Comparison of ENCODE assay signal across 25 mouse cellular contexts in genomic region chr19:42876563-42876962, GRCm38 (mm10).
DNase-seq lines count a peak whose midpoint lies in the region; ATAC-seq and TF ChIP-seq lines count a peak whose summit lies in the region.
"Had no signal": no experiment of that assay in that cellular context is flagged by ENCODE, and none has a peak within 500 bp of the region (broad histone marks: within the 10 kb centered on the region; RNA-seq: fewer than 3 reads in every experiment).

No protein-coding gene starts in this region.

- no peak for TF ChIP-seq EP300 in stomach, postnatal 0 days (optimal IDR thresholded peaks at IDR 0.05)

- H3K9me3 ChIP-seq in stomach, embryonic 15.5 days: no peaks in the 10 kb centered on the region
- no peaks in the 10 kb centered on the region for H3K9me3 ChIP-seq in stomach, postnatal 0 days (ENCODE audit: control insufficient read depth, low read length)
- H3K9me3 ChIP-seq: embryonic facial prominence, embryonic 13.5 days; embryonic facial prominence, embryonic 15.5 days; forebrain, embryonic 10.5 days; forebrain, embryonic 12.5 days; G1E had no signal

- H3K36me3 ChIP-seq in stomach, embryonic 15.5 days: no peaks in the 10 kb centered on the region
- no peaks in the 10 kb centered on the region for H3K36me3 ChIP-seq in stomach, postnatal 0 days (ENCODE audit: control insufficient read depth, insufficient read depth, low read length)
- H3K36me3 ChIP-seq: embryonic facial prominence, embryonic 13.5 days; embryonic facial prominence, embryonic 15.5 days; forebrain, embryonic 10.5 days; forebrain, embryonic 12.5 days; G1E had no signal

- no peak overlapping the region for H3K27ac ChIP-seq in stomach, embryonic 15.5 days
- H3K27ac ChIP-seq in stomach, postnatal 0 days (replicated peaks): no peak overlapping the region
- no peak overlapping the region for H3K27ac ChIP-seq in layer of hippocampus, adult 2 months
- H3K27ac ChIP-seq: embryonic facial prominence, embryonic 13.5 days; embryonic facial prominence, embryonic 15.5 days; forebrain, embryonic 10.5 days; forebrain, embryonic 12.5 days had no signal

- peak; percentile 60; the same call in 1 of the 2 replicates for ATAC-seq in stomach, embryonic 15.5 days (ENCODE audit: insufficient read depth, low FRiP score, low read depth)
- ATAC-seq in stomach, postnatal 0 days (ENCODE audit: low FRiP score, low TSS enrichment): peak; percentile 68; the same call in 1 of the 2 replicates
- ATAC-seq: forebrain, embryonic 14.5 days; forebrain, embryonic 16.5 days; Patski had no signal

- H3K4me2 ChIP-seq in stomach, embryonic 15.5 days: no peak overlapping the region
- H3K4me2 ChIP-seq in stomach, postnatal 0 days (replicated peaks; ENCODE audit: low read depth): no peak overlapping the region
- H3K4me2 ChIP-seq: embryonic facial prominence, embryonic 13.5 days; embryonic facial prominence, embryonic 15.5 days; forebrain, embryonic 12.5 days had no signal

- no peak for TF ChIP-seq CTCF in stomach, postnatal 0 days (IDR thresholded peaks at IDR 0.05; ENCODE audit: low read depth)
- TF ChIP-seq CTCF in layer of hippocampus, adult 2 months (conservative IDR thresholded peaks at IDR 0.05): no peak

- whole genome bisulfite sequencing in stomach, embryonic 15.5 days: 58% methylated on average over 4 of the region's 4 CpGs
- WGBS in stomach, postnatal 0 days: 64% methylated on average over 4 of the region's 4 CpGs

- peak; percentile 48 for DNase-seq in R1 (ENCODE audit: low read depth, low spot score)
- no peak for DNase-seq in stomach, postnatal 0 days (ENCODE audit: low spot score)
- DNase-seq in layer of hippocampus, adult 2 months (ENCODE audit: low spot score in 2 of 2): no peak
- DNase-seq in left cerebral cortex, adult 18-20 months (ENCODE audit: low spot score in 2 of 2): no peak
- no peak for DNase-seq in thymus, postnatal 36 days
- DNase-seq: adrenal gland, adult 2 months; adrenal gland, postnatal 10 days; adrenal gland, postnatal 25 days; cerebellum, adult 11 months; cerebellum, adult 18-20 months; cerebellum, adult 8-10 months; cerebellum, adult 9-11 months; cerebellum, postnatal 14 days; cerebellum, postnatal 36 days; embryo, embryonic 11 days had no signal

- no peak overlapping the region for H3K4me3 ChIP-seq in stomach, embryonic 15.5 days (replicated peaks)
- no peak overlapping the region for H3K4me3 ChIP-seq in stomach, postnatal 0 days (ENCODE audit: low read depth, low read length)
- no peak overlapping the region for H3K4me3 ChIP-seq in layer of hippocampus, adult 2 months
- H3K4me3 ChIP-seq: embryonic facial prominence, embryonic 13.5 days; embryonic facial prominence, embryonic 15.5 days; erythroblast, embryonic 14.5 days; forebrain, embryonic 10.5 days; forebrain, embryonic 12.5 days had no signal

- H3K27me3 ChIP-seq in stomach, embryonic 15.5 days (replicated peaks): no peaks in the 10 kb centered on the region
- H3K27me3 ChIP-seq in stomach, postnatal 0 days (ENCODE audit: control insufficient read depth, insufficient read depth, low read length): no peaks in the 10 kb centered on the region
- H3K27me3 ChIP-seq: embryonic facial prominence, embryonic 13.5 days; embryonic facial prominence, embryonic 15.5 days; forebrain, embryonic 12.5 days had no signal

- no peaks in the 10 kb centered on the region for H3K4me1 ChIP-seq in stomach, embryonic 15.5 days
- no peaks in the 10 kb centered on the region for H3K4me1 ChIP-seq in stomach, postnatal 0 days (replicated peaks; ENCODE audit: control insufficient read depth, insufficient read depth)
- H3K4me1 ChIP-seq: embryonic facial prominence, embryonic 15.5 days; forebrain, embryonic 10.5 days; forebrain, embryonic 12.5 days had no signal

- no peak overlapping the region for H3K9ac ChIP-seq in stomach, embryonic 15.5 days
- H3K9ac ChIP-seq in stomach, postnatal 0 days (ENCODE audit: low read length): no peak overlapping the region
- H3K9ac ChIP-seq: embryonic facial prominence, embryonic 13.5 days; embryonic facial prominence, embryonic 15.5 days; forebrain, embryonic 12.5 days had no signal
